Mouse (Mus musculus): ENCODE measurements around the gene Gramd1c.
A peak's percentile ranks its signal among the peaks of the same experiment; 100 is the strongest.

Gene Gramd1c

GRCm38 (mm10) chr16:44063025-44063894 lies at the start of gene Gramd1c:
Gramd1c (minus strand) TSS chr16:44063345.
- peak; percentile 86 for DNase-seq (ENCODE audit: low read depth, low spot score)

GRCm38 (mm10) chr16:44109002-44109401 lies 45.9 kb upstream of the Gramd1c start:
- DNase-seq (ENCODE audit: low read depth, low spot score), result no peak

- DNase-seq (ENCODE audit: low read depth, low spot score), result no peak
Observed at GRCm38 (mm10) chr16:44105211-44105610, 42.1 kb upstream of the Gramd1c start.

GRCm38 (mm10) chr16:44103806-44104766 lies 40.9 kb upstream of the Gramd1c start:
- no peak for DNase-seq (ENCODE audit: low read depth, low spot score)

GRCm38 (mm10) chr16:44102925-44103324 lies 39.8 kb upstream of the Gramd1c start:
- no peak for DNase-seq (ENCODE audit: low read depth, low spot score)

GRCm38 (mm10) chr16:44101181-44101710 lies 38.1 kb upstream of the Gramd1c start:
- DNase-seq (ENCODE audit: low read depth, low spot score), result no peak

- no peak for DNase-seq (ENCODE audit: low read depth, low spot score)
Observed at GRCm38 (mm10) chr16:44099377-44099776, 36.2 kb upstream of the Gramd1c start.

- DNase-seq (ENCODE audit: low read depth, low spot score), result no peak
Observed at GRCm38 (mm10) chr16:44087650-44088049, 24.5 kb upstream of the Gramd1c start.

- no peak for DNase-seq (ENCODE audit: low read depth, low spot score)
Observed at GRCm38 (mm10) chr16:44061341-44061740, 1.8 kb downstream of the Gramd1c start.

GRCm38 (mm10) chr16:44060604-44061286 lies 2.4 kb downstream of the Gramd1c start:
- DNase-seq (ENCODE audit: low read depth, low spot score), result no peak

- DNase-seq (ENCODE audit: low read depth, low spot score), result peak; percentile 73
Observed at GRCm38 (mm10) chr16:44058745-44059144, 4.4 kb downstream of the Gramd1c start.

GRCm38 (mm10) chr16:44055766-44056165 lies 7.4 kb downstream of the Gramd1c start:
- DNase-seq (ENCODE audit: low read depth, low spot score), result no peak

- DNase-seq (ENCODE audit: low read depth, low spot score), result no peak
Observed at GRCm38 (mm10) chr16:44053265-44053664, 9.9 kb downstream of the Gramd1c start.

GRCm38 (mm10) chr16:44052390-44052789 lies 10.8 kb downstream of the Gramd1c start:
- DNase-seq (ENCODE audit: low read depth, low spot score), result no peak

- no peak for DNase-seq (ENCODE audit: low read depth, low spot score)
Observed at GRCm38 (mm10) chr16:44050139-44050538, 13.0 kb downstream of the Gramd1c start.

- no peak for DNase-seq (ENCODE audit: low read depth, low spot score)
Observed at GRCm38 (mm10) chr16:44039112-44039511, 24.0 kb downstream of the Gramd1c start.

GRCm38 (mm10) chr16:44035221-44035620 lies 27.9 kb downstream of the Gramd1c start:
- no peak for DNase-seq (ENCODE audit: low read depth, low spot score)

GRCm38 (mm10) chr16:44033365-44033764 lies 29.8 kb downstream of the Gramd1c start:
- DNase-seq (ENCODE audit: low read depth, low spot score), result no peak

GRCm38 (mm10) chr16:44029273-44029672 lies 33.9 kb downstream of the Gramd1c start:
- DNase-seq (ENCODE audit: low read depth, low spot score), result no peak

- no peak for DNase-seq (ENCODE audit: low read depth, low spot score)
Observed at GRCm38 (mm10) chr16:44026822-44027221, 36.3 kb downstream of the Gramd1c start.

GRCm38 (mm10) chr16:44026210-44026609 lies 36.9 kb downstream of the Gramd1c start:
- no peak for DNase-seq (ENCODE audit: low read depth, low spot score)
